Mouse (Mus musculus) liver, embryonic 14.5 days (tissue): ENCODE results near the gene Scn4a.

ENCODE experiments used
- CTCF ChIP-seq: IDR thresholded peaks from 2 replicates; pipeline ENCODE4 v1.5.1; 2016; ENCODE audit warnings: antibody characterized with exemption, low read depth, control low read depth
- EP300 ChIP-seq: IDR thresholded peaks from 2 replicates; pipeline ENCODE4 v1.6.1; 2016; ENCODE audit warnings: antibody characterized with exemption, low read depth

DNA sequence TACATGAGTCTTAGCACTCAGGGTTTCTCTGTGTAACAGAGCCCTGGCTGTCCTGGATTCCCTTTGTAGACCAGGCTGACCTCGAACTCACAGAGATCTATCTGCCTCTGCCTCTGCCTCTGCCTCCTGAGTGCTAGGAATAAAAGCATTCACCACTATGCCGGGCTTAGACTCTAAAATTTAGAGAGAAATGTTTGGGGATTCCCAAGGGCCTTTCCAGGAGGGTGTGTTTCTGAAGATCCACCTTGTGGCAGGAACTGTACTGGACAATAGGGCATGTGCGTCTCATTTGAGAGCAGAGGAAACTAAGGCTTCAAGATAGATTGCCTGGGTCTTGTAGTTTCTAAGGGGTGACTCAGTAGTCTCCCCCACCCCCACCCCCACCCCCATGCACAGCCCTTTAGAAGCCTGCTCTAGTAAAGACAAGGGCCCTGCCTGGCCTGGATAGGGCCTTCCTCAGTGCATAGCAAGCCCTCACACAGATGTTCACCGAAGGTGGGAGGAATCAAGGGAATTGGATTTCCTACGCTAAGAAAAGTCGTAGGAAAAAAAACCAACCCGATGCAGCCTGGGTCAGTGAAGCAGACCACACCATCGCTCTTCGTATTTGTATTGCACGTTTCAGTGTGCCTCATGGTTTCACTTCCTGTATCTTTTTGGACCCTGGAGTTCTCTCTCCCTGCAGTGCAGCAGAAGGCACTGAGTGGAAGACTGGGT is 47.6 kb downstream of the Scn4a start:
- no peak for TF ChIP-seq CTCF
- no peak for TF ChIP-seq EP300
